Mouse (Mus musculus) forebrain, embryonic 13.5 days (tissue): ENCODE results near the gene Acp7. TPM values are rescaled to one million over a fixed set of nuclear protein-coding genes. Genes with fewer than 3 reads are reported as not detected.

Experiments used
- ATAC-seq: fragments of 200-750 bp; cut with Nextera tagmentation; 2 replicates; pipeline ENCODE4 v1.8.0; 2017
- H3K27ac ChIP-seq: fragments of 300-500 bp; sonication (generic); 2 replicates; pipeline ENCODE4 v1.5.1; 2015; ENCODE audit warnings: inconsistent platforms, mild to moderate bottlenecking, moderate library complexity
- H3K27me3 ChIP-seq: fragments of 300-500 bp; sonication (generic); 2 replicates; pipeline ENCODE4 v1.6.1; 2015; ENCODE audit warnings: mild to moderate bottlenecking, inconsistent platforms
- H3K36me3 ChIP-seq: fragments of 300-500 bp; sonication (generic); 2 replicates; pipeline ENCODE4 v1.6.1; 2015; ENCODE audit warnings: mild to moderate bottlenecking, inconsistent platforms; ENCODE audit not compliant: poor library complexity, severe bottlenecking
- H3K4me1 ChIP-seq: fragments of 300-500 bp; sonication (generic); 2 replicates; pipeline ENCODE4 v1.6.1; 2015; ENCODE audit warnings: inconsistent platforms
- H3K4me2 ChIP-seq: fragments of 300-500 bp; sonication (generic); 2 replicates; pipeline ENCODE4 v1.6.1; 2015; ENCODE audit warnings: inconsistent platforms, mild to moderate bottlenecking, moderate library complexity
- H3K4me3 ChIP-seq: fragments of 300-500 bp; sonication (generic); 2 replicates; pipeline ENCODE4 v1.5.1; 2015; ENCODE audit warnings: mild to moderate bottlenecking, inconsistent platforms
- H3K9ac ChIP-seq: fragments of 300-500 bp; sonication (generic); 2 replicates; pipeline ENCODE4 v1.6.1; 2015; ENCODE audit warnings: mild to moderate bottlenecking, inconsistent platforms
- H3K9me3 ChIP-seq: fragments of 300-500 bp; sonication (generic); replicated peaks from 2 replicates; pipeline ENCODE4 v1.6.1; 2016; ENCODE audit warnings: inconsistent platforms
- WGBS: fragments of 180-500 bp; shearing (Covaris S2); methylation state at CpG from one replicate; pipeline ENCODE4 v1.1.7; 2015; 5-methylcytosine and 5-hydroxymethylcytosine counted together
- polyA plus RNA-seq: library from polyadenylated mRNA; unstranded; fragments of >200 nt; fragmentation: Nextera tagmentation; extraction: Ambion mirVana; gene quantifications from 2 replicates; pipeline ENCODE4 v1.2.1, GENCODE M21; 2015

Acp7 gene
- polyA plus RNA-seq, 1 experiment from 2014 or later: not detected

- H3K27ac ChIP-seq: peak within 1 kb of the TSS; percentile 76
- peak; percentile 96 for ATAC-seq
- H3K9ac ChIP-seq: peak within 1 kb of the TSS; percentile 76
- no peaks in the 10 kb centered on the region for H3K27me3 ChIP-seq
- under 1% methylated on average over 64 of the region's 66 CpGs for WGBS
- H3K9me3 ChIP-seq: no peaks in the 10 kb centered on the region
- H3K4me3 ChIP-seq: peak within 1 kb of the TSS; percentile 61
- peak within 1 kb of the TSS; percentile 86 for H3K4me2 ChIP-seq
- no peaks in the 10 kb centered on the region for H3K36me3 ChIP-seq
- peaks cover 32% of the 10 kb centered on the region for H3K4me1 ChIP-seq
Observed at GRCm38 (mm10) chr7:28597642-28598446, 33.3 kb downstream of the Acp7 start, which contains the start of the genes Samd4b and Pak4. TSS of gene Samd4b (minus strand) at chr7:28598144. TSS of gene Pak4 (minus strand) at chr7:28598185.

- H3K27me3 ChIP-seq: no peaks in the 10 kb centered on the region
- no peak for ATAC-seq
- no peaks in the 10 kb centered on the region for H3K36me3 ChIP-seq
- peaks cover 37% of the 10 kb centered on the region for H3K4me1 ChIP-seq
- 7% methylated on average over 9 of the region's 9 CpGs for WGBS
- no peaks in the 10 kb centered on the region for H3K9me3 ChIP-seq
- H3K9ac ChIP-seq: peak overlapping the region; percentile 76
- H3K4me3 ChIP-seq: peak overlapping the region; percentile 61
- H3K27ac ChIP-seq: peak overlapping the region; percentile 33
- peak overlapping the region; percentile 86 for H3K4me2 ChIP-seq
Observed at GRCm38 (mm10) chr7:28597277-28597570, 33.9 kb downstream of the Acp7 start.

- H3K4me1 ChIP-seq: peaks cover 37% of the 10 kb centered on the region
- peak overlapping the region; percentile 61 for H3K4me3 ChIP-seq
- 40% methylated on average over 20 of the region's 20 CpGs for WGBS
- H3K27ac ChIP-seq: peak overlapping the region; percentile 33
- ATAC-seq: no peak
- H3K4me2 ChIP-seq: peak overlapping the region; percentile 86
- H3K9me3 ChIP-seq: no peaks in the 10 kb centered on the region
- no peaks in the 10 kb centered on the region for H3K27me3 ChIP-seq
- peak overlapping the region; percentile 76 for H3K9ac ChIP-seq
- 0 out of 2 replicates have a peak, but pooled peaks cover 4% of the 10 kb centered on the region for H3K36me3 ChIP-seq
Observed at GRCm38 (mm10) chr7:28596436-28597276, 34.5 kb downstream of the Acp7 start.

- Histone ChIP-seq H3K9ac (peak overlapping the region; percentile 76), H3K27ac (no peak overlapping the region), H3K4me2 (peak overlapping the region; percentile 86), H3K9me3 (no peaks in the 10 kb centered on the region), H3K4me3 (peak overlapping the region; percentile 61; the same call in 1 of the 2 replicates), H3K4me1 (peaks cover 33% of the 10 kb centered on the region), H3K36me3 (0 out of 2 replicates have a peak, but pooled peaks cover 4% of the 10 kb centered on the region), H3K27me3 (no peaks in the 10 kb centered on the region)
- ATAC-seq: no peak
- WGBS: 78% methylated on average over 8 of the region's 8 CpGs
Observed at GRCm38 (mm10) chr7:28595751-28596435, 35.2 kb downstream of the Acp7 start.

- Histone ChIP-seq H3K9ac (peak overlapping the region; percentile 21; the same call in 1 of the 2 replicates), H3K4me1 (peaks cover 33% of the 10 kb centered on the region), H3K4me2 (no peak overlapping the region), H3K27me3 (no peaks in the 10 kb centered on the region), H3K27ac (no peak overlapping the region), H3K36me3 (0 out of 2 replicates have a peak, but pooled peaks cover 4% of the 10 kb centered on the region), H3K4me3 (no peak overlapping the region), H3K9me3 (no peaks in the 10 kb centered on the region)
- ATAC-seq: no peak
- 64% methylated on average over 14 of the region's 14 CpGs for WGBS
Observed at GRCm38 (mm10) chr7:28593206-28594111, 37.7 kb downstream of the Acp7 start.

GRCm38 (mm10) chr7:28591862-28592261 lies 39.3 kb downstream of the Acp7 start:
- Histone ChIP-seq H3K27ac (no peak overlapping the region), H3K36me3 (0 out of 2 replicates have a peak, but pooled peaks cover 4% of the 10 kb centered on the region), H3K27me3 (no peaks in the 10 kb centered on the region), H3K9me3 (no peaks in the 10 kb centered on the region), H3K4me1 (peaks cover 40% of the 10 kb centered on the region), H3K9ac (no peak overlapping the region), H3K4me2 (no peak overlapping the region), H3K4me3 (no peak overlapping the region)
- ATAC-seq: no peak
- 75% methylated on average over 1 of the region's 1 CpGs for WGBS

GRCm38 (mm10) chr7:28587644-28588043 lies 43.5 kb downstream of the Acp7 start:
- H3K27ac ChIP-seq: no peak overlapping the region
- no peak overlapping the region for H3K9ac ChIP-seq
- H3K4me2 ChIP-seq: no peak overlapping the region
- H3K36me3 ChIP-seq: 0 out of 2 replicates have a peak, but pooled peaks cover 4% of the 10 kb centered on the region
- H3K9me3 ChIP-seq: no peaks in the 10 kb centered on the region
- no peak overlapping the region for H3K4me3 ChIP-seq
- no peak for ATAC-seq
- H3K27me3 ChIP-seq: no peaks in the 10 kb centered on the region
- peaks cover 32% of the 10 kb centered on the region for H3K4me1 ChIP-seq

- Histone ChIP-seq H3K4me2 (no peak overlapping the region), H3K36me3 (0 out of 2 replicates have a peak, but pooled peaks cover under 1% of the 10 kb centered on the region), H3K4me3 (no peak overlapping the region), H3K9me3 (no peaks in the 10 kb centered on the region), H3K27me3 (no peaks in the 10 kb centered on the region), H3K27ac (0 out of 2 replicates have a peak overlapping the region, but pooled peaks have one; percentile 25), H3K4me1 (peaks cover 29% of the 10 kb centered on the region), H3K9ac (no peak overlapping the region)
- 65% methylated on average over 6 of the region's 6 CpGs for WGBS
- no peak; the same call in 1 of the 2 replicates for ATAC-seq
Observed at GRCm38 (mm10) chr7:28586663-28587411, 44.3 kb downstream of the Acp7 start.

GRCm38 (mm10) chr7:28585001-28585400 lies 46.1 kb downstream of the Acp7 start:
- 77% methylated on average over 6 of the region's 6 CpGs for WGBS
- no peaks in the 10 kb centered on the region for H3K27me3 ChIP-seq
- peaks cover 29% of the 10 kb centered on the region for H3K4me1 ChIP-seq
- no peak overlapping the region; the same call in 1 of the 2 replicates for H3K27ac ChIP-seq
- no peak overlapping the region for H3K4me3 ChIP-seq
- no peaks in the 10 kb centered on the region for H3K9me3 ChIP-seq
- H3K36me3 ChIP-seq: no peaks in the 10 kb centered on the region
- no peak overlapping the region for H3K9ac ChIP-seq
- no peak for ATAC-seq
- H3K4me2 ChIP-seq: no peak overlapping the region

- 82% methylated on average over 4 of the region's 4 CpGs for WGBS
- Histone ChIP-seq H3K4me1 (peaks cover 35% of the 10 kb centered on the region), H3K9ac (no peak overlapping the region), H3K9me3 (no peaks in the 10 kb centered on the region), H3K4me2 (no peak overlapping the region), H3K27ac (peak overlapping the region; percentile 11; the same call in 1 of the 2 replicates), H3K36me3 (no peaks in the 10 kb centered on the region), H3K4me3 (no peak overlapping the region), H3K27me3 (no peaks in the 10 kb centered on the region)
- no peak for ATAC-seq
Observed at GRCm38 (mm10) chr7:28584468-28584867, 46.7 kb downstream of the Acp7 start.
